Mouse (Mus musculus): ENCODE data around the gene Suclg2. TPM values are rescaled to one million over a fixed set of nuclear protein-coding genes. Genes with fewer than 3 reads are reported as not detected.
A peak's percentile ranks its signal among the peaks of the same experiment; 100 is the strongest.

Gene Suclg2
- total RNA-seq, 2 experiments from 2014 or later: 13.3 to 16.5 TPM

DNA sequence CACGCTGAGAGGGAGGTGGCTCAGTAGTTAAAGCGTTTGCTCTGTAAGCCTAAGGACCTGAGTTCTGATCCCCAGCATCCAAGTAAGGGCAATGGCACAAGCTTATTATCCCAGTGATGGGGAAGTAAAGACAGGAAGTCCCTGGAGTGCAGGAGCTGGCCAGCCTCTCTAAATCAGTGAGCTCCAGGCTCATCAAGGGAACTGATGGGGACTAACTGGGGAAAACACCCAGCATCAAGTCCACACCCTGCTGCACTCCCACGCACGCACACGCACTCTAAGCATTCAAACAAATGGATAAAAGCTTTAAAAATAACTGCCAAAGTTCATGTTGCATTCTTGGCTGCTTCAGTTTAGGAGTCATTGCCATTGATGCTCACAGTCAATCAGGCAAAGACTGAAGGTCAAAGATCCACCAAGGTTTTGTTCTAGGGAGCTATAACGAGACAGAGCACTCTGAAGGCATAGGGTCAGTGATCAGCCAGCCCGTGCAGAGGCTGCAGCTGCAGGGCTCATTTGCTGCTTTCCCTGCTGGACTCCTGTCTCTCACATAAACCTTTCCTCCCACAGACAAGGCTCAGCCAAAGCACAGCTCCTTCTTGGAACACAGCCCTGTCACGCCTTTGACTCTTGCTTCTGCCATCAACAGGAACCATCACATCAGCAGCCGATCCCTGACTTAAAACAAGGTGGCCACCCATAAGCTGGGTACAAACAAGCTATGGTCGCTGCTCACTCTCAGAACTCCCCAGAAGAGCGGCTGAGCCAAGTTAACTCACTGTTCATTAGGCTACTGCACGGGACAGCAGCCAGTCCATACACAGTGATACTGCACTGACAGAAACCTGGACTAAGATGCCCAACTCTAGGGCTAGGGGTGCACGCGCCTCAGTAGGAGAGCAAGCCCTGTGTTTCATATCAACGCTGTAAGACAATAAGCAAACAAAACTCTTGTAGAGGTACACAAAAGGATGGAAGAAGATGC lies 121.5 kb downstream of the Suclg2 start:
- Histone ChIP-seq H3K27ac (no peak overlapping the region), H3K4me3 (no peak overlapping the region)
- no peak for DNase-seq (ENCODE audit: low spot score in 2 of 2)
- TF ChIP-seq CTCF (conservative IDR thresholded peaks at IDR 0.05): no peak

DNA sequence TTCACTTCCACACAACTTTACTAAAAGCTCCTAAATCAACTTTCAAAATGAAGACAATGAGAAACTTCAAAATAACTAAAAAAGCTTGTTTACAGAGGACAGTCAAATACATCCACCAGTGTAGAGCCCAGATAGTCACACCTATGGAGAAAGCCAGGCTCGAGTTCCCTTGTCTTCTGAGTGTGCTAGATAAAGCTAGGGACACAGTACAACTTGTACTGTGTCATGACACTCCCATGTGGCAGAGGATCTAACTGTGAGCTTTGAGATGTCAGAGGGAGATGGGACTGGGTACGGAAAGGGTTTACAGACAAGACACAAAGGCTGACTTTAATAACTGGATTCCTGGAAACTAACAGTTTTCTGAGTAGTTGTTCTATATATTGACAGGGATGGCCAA lies 122.7 kb downstream of the Suclg2 start:
- DNase-seq (ENCODE audit: low spot score in 2 of 2): no peak
- TF ChIP-seq CTCF (conservative IDR thresholded peaks at IDR 0.05): no peak

DNA sequence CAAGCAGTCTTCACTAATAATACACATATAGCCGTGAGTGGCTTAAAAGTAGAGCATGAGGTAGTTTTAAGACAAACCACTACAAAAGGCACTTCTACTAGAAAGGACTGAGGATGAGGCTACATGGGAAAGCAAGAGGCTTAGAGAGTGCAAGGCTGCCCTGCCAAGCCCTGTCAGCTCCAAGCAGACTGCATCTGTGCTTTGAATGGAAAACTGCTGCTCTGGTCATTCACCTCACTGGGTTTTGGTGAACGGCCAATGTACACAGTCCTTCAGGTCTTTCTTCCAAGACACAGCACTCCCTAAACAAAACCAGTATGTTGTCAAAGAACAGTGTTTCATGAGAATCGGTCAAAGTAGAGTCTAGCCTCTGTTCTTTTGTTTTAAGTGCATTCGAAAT lies 124.4 kb downstream of the Suclg2 start:
- no peak overlapping the region for H3K4me3 ChIP-seq
- no peak for DNase-seq (ENCODE audit: low spot score in 2 of 2)
- TF ChIP-seq CTCF (conservative IDR thresholded peaks at IDR 0.05): no peak
- H3K27ac ChIP-seq: no peak overlapping the region

More for the DNA sequence above, 122.7 kb downstream of the Suclg2 start:
- no peak overlapping the region for H3K27ac ChIP-seq
- H3K4me3 ChIP-seq: no peak overlapping the region

- no peak overlapping the region for H3K27ac ChIP-seq
- no peak for DNase-seq (ENCODE audit: low spot score in 2 of 2)
- no peak overlapping the region for H3K4me3 ChIP-seq
- TF ChIP-seq CTCF (conservative IDR thresholded peaks at IDR 0.05): no peak
Observed at GRCm38 (mm10) chr6:95592396-95592795, 126.2 kb downstream of the Suclg2 start.

GRCm38 (mm10) chr6:95590463-95590862 lies 128.1 kb downstream of the Suclg2 start:
- DNase-seq (ENCODE audit: low spot score in 2 of 2): no peak
- no peak overlapping the region for H3K4me3 ChIP-seq
- no peak for TF ChIP-seq CTCF (conservative IDR thresholded peaks at IDR 0.05)
- H3K27ac ChIP-seq: no peak overlapping the region

DNA sequence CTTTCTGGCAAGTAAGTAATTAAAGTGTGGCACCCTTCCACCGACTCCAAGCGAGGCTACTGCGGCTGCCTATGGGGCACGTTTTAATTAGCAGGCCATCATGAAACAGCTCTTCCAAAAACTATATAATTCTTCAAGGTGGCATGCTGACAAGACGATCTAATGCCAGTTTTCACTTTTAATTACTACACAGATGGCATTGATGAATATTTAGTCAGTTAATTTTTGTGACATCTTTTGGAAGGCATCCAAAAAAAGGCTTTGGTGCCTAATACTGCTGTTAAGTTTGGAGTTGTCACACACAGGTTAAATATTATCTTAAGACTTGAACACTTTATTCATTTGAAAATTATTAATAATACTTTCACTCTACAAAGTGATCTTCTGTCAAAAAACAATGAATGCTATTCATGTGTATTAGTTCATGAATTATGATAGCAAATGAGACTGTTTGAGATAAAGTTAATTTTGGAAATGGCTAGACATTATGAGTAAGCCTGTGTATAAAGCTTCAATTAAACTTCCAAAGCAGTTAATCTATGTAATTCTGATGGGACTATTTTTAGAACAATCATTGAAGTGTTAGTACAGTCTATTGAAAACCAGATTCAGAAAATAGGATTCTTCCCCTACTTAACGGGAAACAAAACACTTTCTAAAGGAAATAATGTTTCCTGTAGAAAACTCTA lies 131.3 kb downstream of the Suclg2 start:
- no peak for TF ChIP-seq CTCF (conservative IDR thresholded peaks at IDR 0.05)
- DNase-seq (ENCODE audit: low spot score in 2 of 2): peak in 1 of 2 experiments; percentile 16
- Histone ChIP-seq H3K4me3 (no peak overlapping the region), H3K27ac (no peak overlapping the region)

- no peak overlapping the region for H3K27ac ChIP-seq
- no peak for TF ChIP-seq CTCF (conservative IDR thresholded peaks at IDR 0.05)
- no peak for DNase-seq (ENCODE audit: low spot score in 2 of 2)
Observed at GRCm38 (mm10) chr6:95581893-95582292, 136.7 kb downstream of the Suclg2 start.

DNA sequence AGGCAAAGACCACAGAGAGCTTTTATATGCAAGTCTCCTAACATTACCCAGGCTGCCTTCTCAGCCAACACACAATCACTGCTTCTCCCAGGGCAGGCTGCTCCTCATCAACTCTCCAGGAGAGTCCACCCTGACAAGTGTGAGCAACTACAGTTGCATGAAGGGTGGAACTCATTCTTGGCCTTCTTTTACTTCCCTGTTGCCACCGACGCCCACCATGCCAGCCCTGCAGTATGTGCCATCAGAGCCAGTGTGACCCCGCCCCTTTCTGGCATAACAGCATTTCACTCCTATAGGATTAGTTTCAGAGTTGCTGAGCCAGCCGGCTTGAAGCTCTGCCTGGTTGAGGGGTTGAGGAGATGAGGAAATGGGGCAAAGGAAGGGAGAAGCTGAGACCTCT lies 138.8 kb downstream of the Suclg2 start:
- H3K27ac ChIP-seq: no peak overlapping the region
- DNase-seq (ENCODE audit: low spot score in 2 of 2): no peak
- TF ChIP-seq CTCF (conservative IDR thresholded peaks at IDR 0.05): no peak

More at GRCm38 (mm10) chr6:95581893-95582292, 136.7 kb downstream of the Suclg2 start:
- H3K4me3 ChIP-seq: no peak overlapping the region

DNA sequence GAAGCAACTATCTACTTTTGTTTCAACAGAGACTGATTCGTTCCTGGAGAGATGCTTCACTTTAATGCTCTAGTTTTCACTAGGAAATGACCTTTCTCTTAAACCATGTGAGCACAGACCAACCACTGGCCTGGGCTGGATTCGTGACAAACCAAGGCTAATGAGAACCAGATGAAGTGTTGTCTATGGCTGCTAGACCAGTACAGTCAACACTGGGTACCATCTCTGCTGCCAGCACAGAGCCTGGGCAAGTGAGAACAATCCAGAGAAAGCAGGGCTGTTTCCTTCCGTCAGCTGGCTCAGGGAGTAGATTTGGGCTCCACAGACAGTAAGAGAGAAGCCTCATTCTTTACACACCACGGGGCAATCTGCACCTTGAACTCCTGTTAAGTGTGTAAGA lies 143.1 kb downstream of the Suclg2 start:
- no peak for DNase-seq (ENCODE audit: low spot score in 2 of 2)
- Histone ChIP-seq H3K4me3 (no peak overlapping the region), H3K27ac (no peak overlapping the region)
- no peak for TF ChIP-seq CTCF (conservative IDR thresholded peaks at IDR 0.05)

More for the DNA sequence above, 138.8 kb downstream of the Suclg2 start:
- no peak overlapping the region for H3K4me3 ChIP-seq

GRCm38 (mm10) chr6:95574867-95575266 lies 143.7 kb downstream of the Suclg2 start:
- Histone ChIP-seq H3K4me3 (no peak overlapping the region), H3K27ac (no peak overlapping the region)
- TF ChIP-seq CTCF (conservative IDR thresholded peaks at IDR 0.05): no peak
- DNase-seq (ENCODE audit: low spot score in 2 of 2): no peak

DNA sequence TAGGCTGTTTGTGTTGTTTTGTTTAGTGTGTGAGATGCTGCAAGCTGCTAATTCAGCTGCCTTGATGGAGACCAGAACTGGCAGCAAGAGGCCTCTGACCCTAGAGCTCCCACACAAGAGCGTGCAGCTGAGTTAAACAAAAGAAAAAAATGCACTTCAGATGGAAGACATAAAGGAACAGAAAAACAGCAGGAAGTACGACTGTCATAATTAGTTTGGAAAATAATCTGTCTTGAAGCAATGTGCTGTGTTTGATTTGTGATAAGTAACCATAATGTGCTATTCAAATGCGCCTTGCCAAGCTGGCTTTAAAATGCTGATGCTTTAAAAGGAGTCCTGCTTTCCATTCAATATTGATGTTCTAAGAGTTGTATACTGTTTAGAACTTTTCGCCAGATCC lies 144.2 kb downstream of the Suclg2 start:
- no peak overlapping the region for H3K4me3 ChIP-seq
- no peak for DNase-seq (ENCODE audit: low spot score in 2 of 2)
- no peak for TF ChIP-seq CTCF (conservative IDR thresholded peaks at IDR 0.05)
- H3K27ac ChIP-seq: no peak overlapping the region

- TF ChIP-seq CTCF (conservative IDR thresholded peaks at IDR 0.05): no peak
- Histone ChIP-seq H3K4me3 (no peak overlapping the region), H3K27ac (no peak overlapping the region)
- no peak for DNase-seq (ENCODE audit: low spot score in 2 of 2)
Observed at GRCm38 (mm10) chr6:95573035-95573759, 145.4 kb downstream of the Suclg2 start.

- Histone ChIP-seq H3K27ac (no peak overlapping the region), H3K4me3 (no peak overlapping the region)
- no peak for TF ChIP-seq CTCF (conservative IDR thresholded peaks at IDR 0.05)
- no peak for DNase-seq (ENCODE audit: low spot score in 2 of 2)
Observed at GRCm38 (mm10) chr6:95571620-95572019, 147.0 kb downstream of the Suclg2 start.

All from layer of hippocampus, adult 2 months (tissue).